Mouse (Mus musculus): ENCODE measurements around the gene Mmp12.

DNA sequence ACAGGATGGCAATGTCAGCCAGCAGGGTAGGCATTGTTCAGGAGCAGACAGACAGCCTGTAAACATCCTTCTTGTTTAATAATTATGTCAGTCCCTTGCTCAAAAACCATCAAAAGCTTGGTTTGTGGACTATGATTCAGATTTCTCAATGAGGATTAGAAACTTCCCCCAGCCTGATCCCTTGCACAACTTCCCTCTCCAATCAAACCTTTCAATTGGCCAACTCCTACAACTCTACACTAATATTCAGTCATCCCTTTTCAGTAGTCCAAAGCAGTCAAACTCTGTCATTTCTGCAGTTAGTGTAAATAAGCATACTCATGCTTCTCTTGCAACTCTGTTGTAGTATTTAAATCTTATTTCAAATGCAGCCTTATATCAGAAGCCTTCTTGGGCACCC is 12.3 kb upstream of the Mmp12 start:
- no peak for TF ChIP-seq MYOD1 (IDR thresholded peaks at IDR 0.05; ENCODE audit: control insufficient read depth, insufficient read length, low read depth)
- no peak for TF ChIP-seq CTCF (IDR thresholded peaks at IDR 0.05; ENCODE audit: control insufficient read depth, insufficient read depth, insufficient read length)

All from C2C12 (cell line).